Mouse (Mus musculus) kidney, postnatal 25 days (tissue): ENCODE data around the gene Actl11.
A peak's percentile ranks its signal among the peaks of the same experiment; 100 is the strongest.

Experiments
- DNase-seq, 2 experiments: peaks; one replicate each; pipeline ENCODE4 v3.0.0; 2021; ENCODE audit warnings: mixed read lengths in 2 of 2

The Actl11 gene

DNA sequence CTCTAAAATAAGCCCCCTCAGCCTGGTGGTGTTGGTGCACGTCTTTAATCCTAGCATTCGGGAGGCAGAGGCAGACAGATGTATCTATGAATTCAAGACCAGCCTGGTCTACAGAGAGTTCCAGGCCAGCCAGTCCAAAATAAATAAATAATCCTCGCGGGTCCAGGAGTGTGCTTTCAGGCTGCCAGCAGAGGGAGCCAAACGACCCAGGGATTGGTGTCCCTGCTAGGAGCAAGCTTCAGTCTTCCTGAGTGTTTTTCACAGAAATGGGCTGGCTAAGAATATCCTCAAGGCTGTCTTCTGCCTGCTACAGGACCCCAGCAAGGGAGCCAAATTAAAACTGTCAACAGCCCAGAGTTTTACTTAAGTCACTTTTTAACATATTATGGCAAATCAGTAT is 35.4 kb downstream of the Actl11 start:
- DNase-seq: peak; percentile 88 to 93

DNA sequence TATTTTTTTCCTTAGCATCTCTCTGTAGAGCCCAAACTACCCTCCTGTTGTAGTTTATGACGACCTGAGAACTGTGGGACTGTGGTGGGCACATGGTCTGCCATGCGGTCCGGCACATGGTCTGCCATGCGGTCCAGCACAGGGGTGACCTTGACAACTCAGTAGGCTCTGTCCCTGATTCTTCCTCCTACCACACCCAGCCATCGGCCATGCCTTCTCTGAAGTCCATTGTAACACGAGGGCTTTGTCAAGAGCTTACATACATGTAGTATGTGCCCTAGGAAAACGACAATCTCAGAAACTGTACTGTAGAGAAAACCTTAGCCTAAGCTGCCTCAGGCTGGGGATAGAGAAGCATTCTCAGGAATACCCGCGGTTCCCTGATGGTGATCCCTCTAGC is 36.4 kb downstream of the Actl11 start:
- no peak for DNase-seq

- no peak for DNase-seq
These were observed 38.4 kb downstream of the Actl11 start for GRCm38 (mm10) chr9:107966676-107967075.

- peak in 1 of 2 experiments; percentile 55 for DNase-seq
These were observed 39.2 kb downstream of the Actl11 start for GRCm38 (mm10) chr9:107967437-107967836.

DNA sequence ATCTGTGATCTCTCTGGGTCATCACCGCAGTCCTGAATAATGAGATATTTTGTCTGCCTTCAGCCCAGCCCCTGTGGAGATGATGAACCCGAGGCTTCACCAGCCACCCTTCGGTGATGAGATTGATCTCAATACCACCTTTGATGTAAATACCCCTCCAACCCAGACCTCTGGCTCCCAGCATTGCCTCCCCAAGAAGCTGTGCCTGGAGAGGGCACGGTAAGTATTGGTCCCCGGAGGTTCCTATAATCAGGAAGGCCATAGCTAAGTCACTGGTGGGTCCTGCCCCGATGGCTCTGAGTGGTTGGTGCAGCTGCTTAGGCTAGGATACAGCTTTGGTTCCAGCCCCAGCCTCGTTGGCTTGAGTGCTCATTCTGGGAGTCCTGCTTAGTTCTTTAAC is 40.3 kb downstream of the Actl11 start:
- no peak for DNase-seq

GRCm38 (mm10) chr9:107970311-107970710 is 42.0 kb downstream of the Actl11 start:
- no peak for DNase-seq

- no peak for DNase-seq
These were observed 43.6 kb downstream of the Actl11 start for GRCm38 (mm10) chr9:107971690-107972541.

GRCm38 (mm10) chr9:107974491-107975171 is 46.4 kb downstream of the Actl11 start:
- DNase-seq: no peak

- peak; percentile 35 to 50 for DNase-seq
These were observed 47.4 kb downstream of the Actl11 start, which contains the start of gene Uba7 for GRCm38 (mm10) chr9:107975399-107976386. Gene Uba7, plus strand, starts transcription at chr9:107975505.

GRCm38 (mm10) chr9:107978815-107979214 is 50.5 kb downstream of the Actl11 start:
- no peak for DNase-seq
